Mouse (Mus musculus): Measurements from ENCODE around the gene Hoxa1.

The Hoxa1 gene

GRCm38 (mm10) chr6:52189909-52190308 lies 31.8 kb upstream of the Hoxa1 start:
- DNase-seq (ENCODE audit: low spot score in 2 of 2), result no peak

- no peak for DNase-seq (ENCODE audit: low spot score in 2 of 2)
These were observed 31.1 kb upstream of the Hoxa1 start for GRCm38 (mm10) chr6:52189172-52189591.

GRCm38 (mm10) chr6:52186500-52186899 lies 28.4 kb upstream of the Hoxa1 start:
- DNase-seq (ENCODE audit: low spot score in 2 of 2), result no peak

- no peak for DNase-seq (ENCODE audit: low spot score in 2 of 2)
These were observed 27.7 kb upstream of the Hoxa1 start for GRCm38 (mm10) chr6:52185834-52186233.

- no peak for DNase-seq (ENCODE audit: low spot score in 2 of 2)
These were observed 27.1 kb upstream of the Hoxa1 start for GRCm38 (mm10) chr6:52185222-52185621.

GRCm38 (mm10) chr6:52184668-52185067 lies 26.6 kb upstream of the Hoxa1 start:
- DNase-seq (ENCODE audit: low spot score in 2 of 2), result no peak

GRCm38 (mm10) chr6:52183311-52184080 lies 25.4 kb upstream of the Hoxa1 start:
- DNase-seq (ENCODE audit: low spot score in 2 of 2), result no peak

- DNase-seq (ENCODE audit: low spot score in 2 of 2), result no peak
These were observed 24.7 kb upstream of the Hoxa1 start for GRCm38 (mm10) chr6:52182793-52183192.

GRCm38 (mm10) chr6:52182030-52182429 lies 23.9 kb upstream of the Hoxa1 start:
- DNase-seq (ENCODE audit: low spot score in 2 of 2), result no peak

GRCm38 (mm10) chr6:52180726-52181125 lies 22.6 kb upstream of the Hoxa1 start:
- DNase-seq (ENCODE audit: low spot score in 2 of 2), result no peak

GRCm38 (mm10) chr6:52180213-52180710 lies 22.1 kb upstream of the Hoxa1 start:
- DNase-seq (ENCODE audit: low spot score in 2 of 2), result no peak

- no peak for DNase-seq (ENCODE audit: low spot score in 2 of 2)
These were observed 21.6 kb upstream of the Hoxa1 start for GRCm38 (mm10) chr6:52179690-52180089.

GRCm38 (mm10) chr6:52178918-52179665 lies 21.0 kb upstream of the Hoxa1 start:
- no peak for DNase-seq (ENCODE audit: low spot score in 2 of 2)

- no peak for DNase-seq (ENCODE audit: low spot score in 2 of 2)
These were observed 19.7 kb upstream of the Hoxa1 start for GRCm38 (mm10) chr6:52177806-52178205.

- no peak for DNase-seq (ENCODE audit: low spot score in 2 of 2)
These were observed 19.1 kb upstream of the Hoxa1 start, which contains the start of gene 5730596B20Rik for GRCm38 (mm10) chr6:52177061-52177735. Gene 5730596B20Rik, plus strand, starts transcription at chr6:52177498.

GRCm38 (mm10) chr6:52176391-52176790 lies 18.3 kb upstream of the Hoxa1 start:
- no peak for DNase-seq (ENCODE audit: low spot score in 2 of 2)

- no peak for DNase-seq (ENCODE audit: low spot score in 2 of 2)
These were observed 17.7 kb upstream of the Hoxa1 start for GRCm38 (mm10) chr6:52175864-52176263.

GRCm38 (mm10) chr6:52174968-52175751 lies 17.0 kb upstream of the Hoxa1 start:
- no peak for DNase-seq (ENCODE audit: low spot score in 2 of 2)

GRCm38 (mm10) chr6:52173648-52174047 lies 15.5 kb upstream of the Hoxa1 start:
- DNase-seq (ENCODE audit: low spot score in 2 of 2), result no peak

GRCm38 (mm10) chr6:52172501-52172900 lies 14.4 kb upstream of the Hoxa1 start:
- DNase-seq (ENCODE audit: low spot score in 2 of 2), result no peak

GRCm38 (mm10) chr6:52171938-52172337 lies 13.8 kb upstream of the Hoxa1 start:
- no peak for DNase-seq (ENCODE audit: low spot score in 2 of 2)
